Mouse (Mus musculus) cerebellum, adult 8-10 months (tissue): ENCODE data around the gene Snrpd3.
"Not testable (repeated sequence)": the region's sequence is repeated elsewhere in the genome, so short reads cannot be mapped to it uniquely, and the experiment has no call there.

ENCODE experiments used
- DNase-seq: peaks from one replicate; pipeline ENCODE4 v3.0.0; 2022

Gene Snrpd3

DNA sequence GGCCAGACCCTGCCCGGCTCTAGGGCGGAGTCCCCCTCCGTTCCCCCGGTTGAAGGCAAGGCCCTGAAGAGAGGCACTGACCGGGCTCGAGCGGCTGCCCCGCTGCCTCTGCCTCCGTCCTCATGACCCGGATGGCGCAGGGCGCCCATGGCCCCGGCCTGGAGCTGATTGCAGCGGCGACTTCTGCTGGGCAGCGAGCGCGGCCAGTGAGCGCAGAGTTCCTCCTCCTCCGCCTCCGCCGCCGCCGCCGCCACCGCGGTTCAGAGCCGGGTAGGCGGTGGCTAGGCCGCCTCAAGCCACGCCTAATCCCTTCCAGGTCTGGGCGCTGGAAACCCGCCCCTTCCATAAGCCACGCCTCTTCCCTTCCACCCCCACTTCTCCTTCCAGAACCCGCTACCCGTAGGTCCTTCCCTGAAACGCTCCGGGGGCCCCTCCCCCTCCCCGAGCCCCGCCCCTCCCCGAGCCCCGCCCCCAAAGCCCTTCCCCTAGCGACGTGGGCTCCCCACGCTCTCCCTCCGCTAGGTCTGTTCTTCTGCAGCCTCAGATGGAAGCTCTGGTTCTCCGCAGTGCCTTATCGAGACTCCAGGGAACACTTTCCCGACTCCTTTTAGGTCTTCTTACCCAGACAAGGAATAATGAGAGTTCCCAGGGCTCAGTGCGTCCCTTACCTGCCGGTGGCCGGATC lies at the start of gene Snrpd3:
Gene Snrpd3, plus strand, starts transcription at position 479 of the 685 bp plus-strand sequence.
- DNase-seq: peak; percentile 88

DNA sequence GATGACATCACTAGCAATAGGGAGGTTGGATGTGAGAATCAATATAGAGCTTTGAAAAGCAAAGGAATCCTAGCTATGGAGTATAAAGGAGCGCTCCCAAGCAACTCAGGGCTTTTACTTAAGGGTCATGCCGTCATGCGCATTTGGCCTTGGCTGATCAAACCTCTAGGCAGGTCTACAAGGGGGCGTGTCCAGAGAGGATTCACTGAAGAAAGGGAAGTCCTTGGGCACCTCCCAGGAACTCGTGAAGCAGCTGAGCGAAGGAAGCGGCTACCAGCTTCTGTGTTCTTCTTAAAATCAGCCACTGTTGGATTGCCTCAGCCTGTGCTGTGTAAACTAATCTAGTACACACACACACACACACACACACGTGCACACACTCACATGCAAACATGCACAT lies 43.9 kb upstream of the Snrpd3 start:
- DNase-seq: no peak

DNA sequence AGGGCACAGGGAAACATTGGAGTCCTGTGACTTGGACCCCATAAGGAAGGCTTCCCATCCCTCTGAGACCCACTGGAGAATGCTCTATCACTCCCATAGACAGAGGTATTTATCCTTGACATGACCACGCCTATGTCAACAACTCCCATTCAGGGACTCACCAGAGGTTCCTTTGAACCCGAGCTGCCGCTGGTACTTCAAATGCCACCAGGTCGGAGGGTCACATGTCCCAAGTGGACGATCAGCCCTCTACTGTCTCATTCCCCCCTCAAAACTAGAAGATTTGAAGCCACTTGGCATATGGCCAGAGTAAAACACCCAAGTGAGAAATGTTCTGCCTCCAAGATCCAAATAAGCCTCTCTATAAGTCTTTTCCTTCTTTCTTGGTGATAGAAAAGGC lies 42.8 kb upstream of the Snrpd3 start:
- no peak for DNase-seq

DNA sequence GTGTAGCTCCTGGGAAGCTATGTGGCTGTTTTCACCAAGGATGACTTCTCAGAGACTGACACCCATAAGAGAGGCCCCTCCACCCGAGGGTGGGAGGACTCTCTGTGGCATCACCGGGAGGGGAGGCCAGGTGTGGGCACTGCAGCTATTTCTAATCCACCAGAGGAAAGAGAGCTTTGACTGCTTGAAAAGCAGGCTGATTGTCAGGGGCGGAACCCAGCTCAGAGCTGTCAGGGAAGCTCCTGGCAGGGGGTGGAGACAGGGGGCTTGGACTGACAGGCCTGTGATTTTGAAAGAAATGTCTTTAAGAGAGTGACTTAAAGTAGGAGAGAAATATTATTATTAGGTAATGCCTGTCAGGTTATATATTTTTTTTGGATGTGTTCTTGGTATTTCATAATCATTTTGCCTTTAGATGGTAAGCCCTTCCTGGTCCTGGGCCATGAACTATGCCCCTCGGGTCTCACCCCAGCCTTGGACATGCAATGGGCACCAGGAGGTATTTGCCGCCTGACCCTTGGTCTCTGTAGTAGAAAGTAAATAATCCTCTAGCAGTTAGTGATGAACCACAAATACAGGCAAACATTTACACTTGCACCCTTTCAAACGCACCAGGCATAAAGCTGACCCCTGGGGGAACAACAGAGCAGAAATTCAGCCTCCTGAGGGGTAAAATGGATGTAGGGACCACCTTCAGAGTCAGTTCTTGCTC lies 42.1 kb upstream of the Snrpd3 start:
- not testable (repeated sequence) for DNase-seq

DNA sequence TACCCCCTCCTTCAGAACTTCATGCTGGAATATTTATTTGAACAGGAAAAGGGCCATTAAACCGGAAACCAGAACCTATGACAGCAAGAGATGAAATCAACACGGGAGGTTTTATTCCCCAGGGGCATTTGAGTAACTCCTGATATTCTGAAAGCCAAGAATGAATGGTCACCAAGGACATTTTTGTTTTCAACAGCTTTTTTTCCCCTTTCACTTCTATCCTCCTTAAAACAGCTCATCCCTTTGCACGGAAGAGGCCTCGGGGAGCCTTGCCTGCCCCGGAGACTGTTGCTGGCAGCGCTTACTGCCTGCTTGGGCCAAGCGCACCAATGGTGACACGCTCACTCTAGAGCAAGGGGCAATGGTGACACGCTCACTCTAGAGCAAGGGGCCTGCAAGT lies 40.3 kb upstream of the Snrpd3 start:
- no peak for DNase-seq

DNA sequence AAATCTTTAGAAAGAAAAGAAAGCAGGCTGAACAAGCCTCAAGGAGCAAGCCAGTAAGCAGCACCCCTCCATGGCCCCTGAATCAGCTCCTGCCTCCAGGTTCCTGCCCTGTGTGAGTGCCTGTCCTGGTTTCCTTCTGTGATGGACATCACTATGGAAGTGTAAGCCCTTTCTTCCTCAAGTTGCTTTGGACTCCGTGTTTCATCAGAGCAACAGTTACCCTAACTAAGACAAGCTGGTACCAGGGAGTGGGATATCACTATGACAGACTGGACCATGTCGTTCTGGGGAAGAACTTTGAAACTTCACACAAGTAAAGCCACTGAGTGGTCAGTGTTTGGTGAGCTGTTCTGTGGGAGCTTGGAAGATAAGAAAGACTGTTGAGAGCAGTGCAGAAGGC lies 37.4 kb upstream of the Snrpd3 start:
- no peak for DNase-seq

DNA sequence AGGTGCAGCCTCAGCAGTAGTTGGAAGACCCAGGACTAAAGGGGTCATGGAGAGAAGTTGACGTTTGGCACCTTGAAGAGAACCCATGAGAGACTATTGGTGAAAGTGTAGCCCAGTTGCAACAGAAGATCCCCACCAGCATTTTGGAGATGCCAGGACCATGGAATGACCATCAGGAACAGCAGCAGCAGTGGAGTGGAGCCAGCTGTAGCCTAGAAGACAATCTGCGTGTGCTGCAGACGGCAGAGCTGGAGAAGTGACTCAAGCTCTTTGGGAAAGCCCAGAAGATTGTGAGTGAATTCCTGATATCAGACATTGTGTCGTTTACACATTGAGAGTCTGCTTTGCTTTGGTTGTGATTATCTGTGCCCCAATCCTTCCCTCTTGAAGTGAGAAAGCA lies 35.6 kb upstream of the Snrpd3 start:
- no peak for DNase-seq

DNA sequence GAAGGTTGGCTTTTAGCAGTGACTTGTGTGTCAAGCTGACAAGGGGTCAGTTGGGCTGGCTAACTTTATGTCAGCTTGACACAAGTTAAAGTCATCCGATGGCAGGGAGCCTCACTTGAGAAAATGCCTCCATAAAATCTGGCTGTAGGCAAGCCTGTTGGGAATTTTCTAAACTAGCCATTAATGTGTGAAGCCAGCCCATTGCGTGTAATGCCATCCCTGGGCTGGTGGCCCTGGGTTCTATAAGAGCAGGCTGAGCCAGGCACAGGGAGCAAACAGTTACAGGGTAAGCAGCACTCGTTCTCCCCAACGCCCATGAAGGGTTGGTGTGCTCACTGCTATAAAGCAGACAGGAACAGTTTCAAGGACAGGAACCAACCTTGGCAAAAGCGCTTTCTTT lies 35.1 kb upstream of the Snrpd3 start:
- DNase-seq: no peak

DNA sequence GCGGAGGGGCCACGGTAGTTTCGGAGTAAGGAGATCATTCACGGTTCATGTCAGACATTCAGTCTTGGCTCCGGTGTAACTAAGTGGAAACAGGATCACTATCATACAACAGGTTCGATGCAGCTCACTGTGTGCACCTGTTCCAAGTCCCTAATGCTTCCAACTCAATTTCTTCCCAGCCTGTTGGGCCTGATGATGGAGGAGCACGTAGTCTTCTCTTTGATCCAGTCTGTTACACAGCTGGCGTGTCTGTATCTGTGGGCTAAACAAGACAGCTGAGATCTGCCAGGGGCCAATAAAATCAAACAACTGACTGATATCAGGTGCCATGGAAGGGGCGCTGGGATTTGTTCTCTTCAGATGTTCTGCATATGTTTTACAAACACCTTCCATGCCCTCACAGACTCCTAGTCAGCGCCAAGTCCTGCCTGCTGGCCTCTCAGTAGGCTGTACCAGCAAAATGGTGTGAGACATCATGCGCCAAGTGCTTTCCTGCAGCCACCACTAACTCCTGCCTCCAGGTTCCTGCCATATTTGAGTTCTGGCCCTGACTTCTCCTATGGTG lies 34.4 kb upstream of the Snrpd3 start:
- DNase-seq: no peak

DNA sequence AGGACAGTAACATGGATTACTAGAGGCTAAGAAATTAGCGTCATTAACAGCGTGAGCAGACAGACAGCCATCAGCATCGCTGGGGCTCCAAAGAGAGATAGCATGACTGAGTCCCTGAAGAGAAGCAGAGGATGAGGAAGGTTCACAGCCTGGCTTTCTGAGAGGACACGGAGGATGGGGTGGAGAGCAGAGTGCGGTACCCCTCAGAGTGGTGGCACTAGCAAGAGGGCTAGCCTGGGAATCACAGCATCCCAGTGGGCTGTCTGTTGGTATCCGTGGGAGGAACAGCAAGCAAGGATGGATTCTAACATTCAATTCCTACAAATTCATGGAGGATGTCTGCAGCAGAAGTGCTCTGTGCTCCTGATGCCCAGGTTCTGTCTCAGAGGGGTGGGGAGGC lies 33.3 kb upstream of the Snrpd3 start:
- no peak for DNase-seq

DNA sequence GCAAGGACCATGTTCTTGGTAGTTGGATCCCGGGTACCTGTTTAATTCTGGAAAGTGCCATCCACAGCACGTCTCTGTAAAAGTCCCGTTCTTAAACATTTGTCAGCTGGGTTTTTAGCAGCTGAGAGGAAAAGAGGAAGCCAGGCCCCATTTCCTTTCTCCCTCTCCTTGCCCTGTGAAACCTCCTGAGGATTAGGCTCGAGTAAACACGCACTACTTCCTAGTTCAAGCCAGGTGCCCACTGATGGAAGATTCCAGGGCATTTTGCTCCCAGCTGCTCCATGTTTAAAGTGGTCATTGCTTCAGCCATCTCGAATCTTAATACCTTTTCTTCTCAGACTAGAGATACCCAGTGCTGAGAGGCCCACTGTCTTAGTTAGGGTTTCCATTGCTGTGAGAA lies 32.6 kb upstream of the Snrpd3 start:
- DNase-seq: no peak

DNA sequence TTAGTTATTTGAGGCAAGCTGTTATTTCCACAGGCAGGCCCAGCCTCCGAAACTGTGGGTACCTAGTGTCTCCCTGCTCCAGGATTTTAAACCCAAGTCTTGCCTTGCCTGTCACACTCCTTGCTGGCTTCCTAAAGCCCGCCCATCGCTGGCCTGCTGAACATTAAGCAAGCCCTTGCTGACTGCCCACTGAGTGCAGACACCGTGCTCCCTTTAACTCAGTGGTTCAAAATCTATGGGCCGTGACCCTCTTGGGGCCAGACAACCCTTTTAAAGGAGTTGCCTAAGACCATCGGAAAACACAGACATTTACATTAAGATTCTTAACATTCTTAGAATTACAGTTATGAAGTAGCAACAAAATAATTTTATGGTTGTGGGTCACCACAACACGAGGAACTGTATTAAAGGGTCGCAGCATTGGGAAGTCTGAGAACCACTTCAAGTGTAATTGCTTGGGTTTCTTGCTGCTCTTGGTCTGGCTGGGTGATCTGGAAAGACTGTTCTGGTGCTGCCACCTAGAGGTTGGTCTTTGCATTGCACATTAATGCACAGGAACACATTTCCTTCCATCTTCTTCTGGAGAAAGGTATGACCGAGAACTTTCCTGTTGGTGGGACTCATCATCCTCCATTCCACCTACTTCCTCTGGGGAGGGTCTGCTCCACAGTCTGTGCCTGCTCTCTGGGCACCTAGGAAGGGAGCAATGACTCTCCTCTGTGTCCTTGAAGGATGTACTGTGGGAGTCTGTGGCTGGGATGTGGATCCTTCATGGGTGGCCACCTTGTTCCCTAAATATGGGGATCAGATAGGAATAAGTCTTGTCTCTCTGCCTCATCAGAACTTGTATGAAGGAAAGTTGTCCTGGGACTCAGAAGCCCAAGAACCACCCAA lies 31.0 kb upstream of the Snrpd3 start:
- DNase-seq: peak; percentile 73

DNA sequence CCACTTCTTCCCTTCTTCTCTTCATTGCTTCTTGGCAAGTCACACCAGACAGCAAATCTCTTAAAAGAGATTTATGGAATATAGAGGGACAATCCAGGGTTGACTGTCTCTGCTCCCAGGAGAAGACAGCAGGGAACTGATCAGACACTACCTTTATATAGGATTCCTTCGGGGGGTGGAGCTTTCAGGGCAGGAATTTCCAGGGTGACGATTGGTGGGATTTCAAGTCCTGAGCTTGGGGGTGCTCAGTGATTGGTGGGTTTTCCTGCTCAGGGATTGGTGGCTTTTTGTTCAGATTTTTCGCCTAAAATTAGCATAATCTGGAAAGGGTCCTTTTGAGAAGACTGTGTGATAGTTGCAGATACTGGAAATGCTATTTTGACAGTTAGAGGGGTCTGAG lies 30.2 kb upstream of the Snrpd3 start:
- DNase-seq: no peak

DNA sequence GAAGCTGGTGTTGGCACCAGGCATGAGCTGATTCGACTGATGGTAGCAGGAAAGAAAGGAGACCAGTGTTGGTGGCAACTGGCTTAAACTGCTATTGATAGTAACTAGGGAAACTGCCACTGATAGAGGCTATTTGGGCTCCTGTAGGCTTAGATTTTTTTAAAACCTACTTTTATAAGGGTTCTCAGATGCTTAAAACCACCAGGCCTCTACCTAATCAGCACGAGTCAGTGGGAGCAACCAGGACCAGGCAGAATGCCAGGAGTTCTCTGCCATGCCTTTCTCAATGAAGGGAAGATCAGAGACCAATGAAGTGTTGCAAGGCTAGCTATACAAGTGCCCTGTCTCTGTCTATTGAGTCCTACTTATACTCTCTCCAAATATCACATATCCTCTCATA lies 27.8 kb upstream of the Snrpd3 start:
- no peak for DNase-seq

DNA sequence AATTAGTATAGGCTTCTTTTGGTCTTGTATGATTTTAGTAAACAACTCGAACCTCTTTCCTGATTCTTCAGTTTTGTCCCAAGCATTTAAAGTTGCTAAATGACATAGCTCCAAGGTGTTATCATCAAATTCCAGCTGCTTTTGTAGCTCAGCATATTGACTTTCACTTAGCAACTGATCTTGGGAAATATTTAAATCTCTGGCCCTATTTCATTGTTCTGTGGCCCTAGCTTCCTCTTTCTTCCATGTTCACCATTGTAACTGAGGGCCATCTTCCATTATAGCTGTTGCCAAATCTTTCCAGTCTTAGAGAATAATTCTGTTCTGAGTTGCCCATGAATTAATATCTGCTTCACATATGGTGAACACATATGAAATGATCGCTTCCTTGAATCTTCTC lies 26.6 kb upstream of the Snrpd3 start:
- no peak for DNase-seq

DNA sequence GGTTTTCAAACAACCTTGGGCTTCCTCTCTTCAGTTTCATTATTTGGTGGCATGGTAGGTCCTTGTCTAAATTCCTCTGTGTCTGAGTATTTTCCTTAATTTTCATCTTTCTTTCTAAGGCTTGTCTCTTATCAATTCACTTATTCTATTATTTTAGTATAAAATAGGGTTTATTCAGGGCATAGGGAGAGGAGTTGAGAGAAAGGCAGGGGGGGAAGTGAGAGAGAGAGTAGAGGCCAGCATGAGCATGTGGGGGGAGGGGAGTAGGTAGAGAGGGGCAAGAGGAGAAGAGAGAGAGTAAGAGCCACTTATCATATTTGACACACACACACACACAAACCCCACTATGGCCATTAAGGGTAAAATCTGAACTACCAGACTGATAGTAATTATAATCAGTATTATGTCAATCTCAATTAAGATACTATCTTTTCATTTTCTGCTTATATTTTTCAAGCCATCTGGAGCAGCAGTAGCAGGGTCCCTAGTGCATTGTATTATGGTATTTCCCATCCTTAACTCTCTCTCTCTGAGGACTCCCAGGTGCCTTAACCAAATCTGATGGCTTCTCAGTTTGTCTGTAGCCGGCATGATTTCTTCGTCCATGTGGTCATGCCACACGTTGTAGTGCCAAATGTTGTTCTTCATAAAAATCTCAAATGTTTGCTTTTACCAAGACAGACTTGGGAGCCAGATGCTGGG lies 26.0 kb upstream of the Snrpd3 start:
- DNase-seq: no peak

DNA sequence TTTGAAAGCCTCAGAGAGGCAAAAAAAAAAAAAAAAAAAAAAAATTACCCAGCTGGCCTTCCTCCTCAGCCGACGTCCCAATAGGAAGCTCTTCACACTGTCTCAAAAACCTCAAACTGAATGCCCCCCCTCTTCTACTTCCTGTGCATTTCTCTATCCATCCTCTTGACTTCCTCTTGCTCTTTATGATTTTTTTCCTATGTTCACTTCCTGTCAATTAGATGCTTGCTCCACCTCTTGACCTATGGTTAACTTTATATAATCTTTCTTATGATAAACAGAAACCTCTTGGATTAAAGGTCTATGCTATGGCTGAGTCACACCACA lies 25.5 kb upstream of the Snrpd3 start:
- DNase-seq: no peak

DNA sequence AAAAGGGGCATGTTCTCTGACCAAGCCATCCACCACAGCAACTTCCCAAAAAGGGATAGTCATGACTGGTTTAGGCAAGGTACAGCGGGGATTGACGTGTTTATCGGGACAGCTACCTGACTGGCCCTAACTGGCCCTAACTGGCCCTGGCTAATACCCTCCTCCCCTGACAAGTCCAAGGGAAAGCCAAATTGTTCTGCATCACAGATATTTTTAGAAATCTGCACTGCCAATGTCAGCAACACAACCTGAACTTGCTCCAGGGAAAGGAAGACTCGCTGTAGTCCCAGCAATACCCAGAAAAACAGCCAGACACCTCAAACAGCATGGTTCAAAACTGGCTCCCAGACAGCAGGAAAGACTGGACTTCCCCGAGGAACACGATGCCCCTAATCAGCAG lies 22.0 kb upstream of the Snrpd3 start:
- DNase-seq: no peak

DNA sequence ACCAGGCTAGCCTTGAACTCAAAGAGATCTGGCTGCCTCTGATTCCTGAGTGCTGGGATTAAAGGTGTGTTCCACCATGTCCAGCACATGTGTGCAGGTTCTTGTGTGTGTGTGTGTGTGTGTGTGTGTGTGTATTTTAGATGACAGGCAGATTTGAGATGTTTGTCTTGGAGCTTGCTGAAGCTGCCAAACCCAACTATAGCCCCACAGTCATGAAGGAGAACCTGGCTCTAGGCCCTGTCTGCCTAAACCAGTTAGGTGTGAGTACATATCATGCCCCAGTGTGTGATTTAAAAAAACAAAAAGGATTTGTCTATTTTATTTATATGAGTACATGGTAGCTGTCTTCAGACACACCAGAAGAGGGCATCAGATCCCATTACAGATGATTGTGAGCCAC lies 21.4 kb upstream of the Snrpd3 start:
- DNase-seq: no peak

DNA sequence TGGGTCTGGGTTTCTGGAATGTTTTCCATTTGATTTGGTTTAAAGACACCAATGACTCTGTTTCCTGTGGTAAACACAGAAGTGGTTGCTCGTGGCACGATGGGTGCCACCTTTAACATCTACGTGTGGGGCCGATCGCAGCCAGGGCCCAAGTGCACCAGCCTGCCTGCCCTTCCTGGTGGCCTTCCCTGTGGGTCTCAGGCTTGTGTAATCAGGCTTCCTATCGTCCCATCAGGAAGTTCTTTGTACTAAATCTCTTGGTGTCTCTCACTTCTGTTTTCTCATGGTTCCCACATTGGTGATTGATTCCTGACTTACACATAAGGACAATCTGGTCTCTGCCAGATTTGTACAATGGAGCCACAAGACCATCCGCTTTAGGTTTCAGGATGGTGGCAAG lies 18.1 kb upstream of the Snrpd3 start:
- not testable (repeated sequence) for DNase-seq

DNA sequence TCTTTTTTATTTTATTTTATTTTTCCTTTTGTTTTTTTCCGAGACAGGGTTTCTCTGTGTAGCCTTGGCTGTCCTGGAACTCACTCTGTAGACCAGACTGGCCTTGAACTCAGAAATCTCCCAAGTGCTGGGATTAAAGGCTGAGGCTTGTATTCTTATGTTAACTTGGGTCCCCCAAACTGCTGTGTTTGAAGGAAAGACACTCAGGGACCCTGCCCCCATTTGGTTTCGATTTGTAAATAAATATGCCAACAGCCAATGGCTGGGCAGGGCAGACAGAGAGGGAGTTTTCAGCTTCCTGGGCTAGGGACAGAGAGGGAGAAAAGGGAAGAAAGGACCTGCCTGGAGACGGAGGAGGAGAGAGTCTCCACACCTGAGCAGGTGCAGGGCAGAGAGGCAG lies 17.6 kb upstream of the Snrpd3 start:
- no peak for DNase-seq

DNA sequence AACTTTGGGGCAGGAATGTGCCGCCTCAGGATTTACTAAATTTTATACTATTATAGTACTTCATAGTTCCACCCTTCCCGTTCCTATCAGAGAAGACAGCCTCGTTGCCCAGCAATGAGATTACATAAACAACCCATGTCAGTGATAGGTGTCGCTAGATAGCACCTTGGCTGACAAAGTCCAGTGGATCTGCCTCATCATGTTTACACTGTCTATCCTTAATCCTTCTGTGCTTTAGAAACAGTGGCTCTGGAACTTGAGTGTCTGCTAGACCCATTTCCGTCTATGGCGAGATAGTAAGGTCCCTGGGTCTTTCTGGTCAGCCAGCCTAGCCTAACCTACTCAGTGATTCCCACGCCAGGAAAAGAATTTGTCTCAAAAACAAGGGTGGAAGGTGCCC lies 17.0 kb upstream of the Snrpd3 start:
- no peak for DNase-seq

DNA sequence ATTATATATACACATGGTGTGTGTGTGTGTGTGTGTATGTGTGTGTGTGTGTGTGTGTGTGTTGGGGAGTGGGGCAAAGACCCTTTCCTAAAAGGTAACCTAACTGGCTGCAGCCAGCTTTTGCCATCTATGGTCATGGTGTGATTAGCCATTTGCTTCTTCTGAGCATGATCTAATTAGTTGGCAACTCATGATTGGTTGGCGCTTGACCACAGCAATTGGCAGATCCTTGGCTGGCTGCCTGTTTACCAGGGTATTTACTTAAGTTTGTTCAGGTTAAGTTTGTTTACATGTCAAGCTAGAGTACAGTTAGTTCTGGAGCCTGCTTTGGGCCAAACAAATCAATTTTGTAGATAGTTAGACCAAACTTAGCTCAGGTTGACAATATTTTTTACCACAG lies 15.7 kb upstream of the Snrpd3 start:
- no peak for DNase-seq
